Mouse (Mus musculus): ENCODE measurements at regions not wholly inside any gene's neighbourhood (a gene's known extent, or its start where the extent isn't known, plus 50 kb on each side); places are given as distances from the start of the nearest gene placed in this dataset.

DNA sequence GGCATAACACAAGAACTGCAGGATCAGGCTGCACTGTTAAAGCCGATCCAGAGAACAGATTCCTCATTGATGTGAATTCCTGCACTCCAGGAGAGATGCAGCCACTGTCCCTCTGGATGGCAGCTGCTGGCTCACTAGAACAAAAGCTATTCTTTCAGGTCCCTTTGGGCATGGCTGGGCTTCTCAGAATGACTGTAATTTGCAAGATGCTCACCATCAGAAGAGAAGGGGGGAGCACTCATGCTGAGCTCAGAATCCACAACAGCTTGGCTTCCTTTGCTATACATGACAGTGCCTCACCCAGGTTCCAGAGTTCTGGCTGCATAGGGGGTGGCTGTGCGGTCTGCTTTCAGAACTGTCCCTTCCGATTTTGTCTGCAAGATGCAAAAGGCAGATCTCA lies 57.8 kb upstream of the Chd6 start:
- TF ChIP-seq POLR2A (IDR thresholded peaks at IDR 0.05; ENCODE audit: control insufficient read depth in 1 of 2, insufficient read depth in 1 of 2, low read depth in 1 of 2, low read length in 2 of 2, poor library complexity in 1 of 2) (no peak), CTCF (IDR thresholded peaks at IDR 0.05 in 2 of 3, conservative IDR thresholded peaks at IDR 0.05 in 1 of 3; ENCODE audit: control insufficient read depth in 1 of 3, insufficient read depth in 1 of 3, low read depth in 2 of 3, low read length in 3 of 3, poor library complexity in 1 of 3, severe bottlenecking in 1 of 3) (no peak), SIN3A (IDR thresholded peaks at IDR 0.05; ENCODE audit: low read length) (no peak), CHD1 (IDR thresholded peaks at IDR 0.05; ENCODE audit: low read depth, low read length) (no peak), BHLHE40 (IDR thresholded peaks at IDR 0.05; ENCODE audit: borderline replicate concordance, low read depth, low read length) (no peak), KAT2A (conservative IDR thresholded peaks at IDR 0.05; ENCODE audit: low read depth, low read length) (no peak), MAFK (IDR thresholded peaks at IDR 0.05; ENCODE audit: borderline replicate concordance, low read depth, low read length) (no peak), POLR2AphosphoS2 (IDR thresholded peaks at IDR 0.05; ENCODE audit: low read length) (no peak), TAL1 (IDR thresholded peaks at IDR 0.05; ENCODE audit: low read length) (no peak), UBTF (IDR thresholded peaks at IDR 0.05; ENCODE audit: borderline replicate concordance, insufficient read depth, low read depth, low read length) (no peak), HCFC1 (IDR thresholded peaks at IDR 0.05; ENCODE audit: low read depth, low read length) (no peak), E2F4 (IDR thresholded peaks at IDR 0.05; ENCODE audit: borderline replicate concordance, low read depth, low read length) (no peak), ZMIZ1 (IDR thresholded peaks at IDR 0.05; ENCODE audit: low read depth, low read length) (no peak)
